Mouse (Mus musculus) myocyte (in vitro differentiated cells): ENCODE data around the gene Anapc13.

Experiments
- E2F4 ChIP-seq: IDR thresholded peaks from one replicate; pipeline ENCODE4 v1.6.1; 2011; ENCODE audit warnings: mild to moderate bottlenecking, control low read depth, moderate library complexity; ENCODE audit not compliant: insufficient read depth
- MYOG ChIP-seq, 3 experiments: IDR thresholded peaks; one replicate each; pipeline ENCODE4 v1.6.1; 2011; ENCODE audit warnings: control low read depth in 2 of 3, low read depth in 2 of 3, mild to moderate bottlenecking in 2 of 3; ENCODE audit not compliant: insufficient read length in 2 of 3, control insufficient read depth in 1 of 3, insufficient read depth in 1 of 3
- POLR2AphosphoS2 ChIP-seq: IDR thresholded peaks from one replicate; pipeline ENCODE4 v1.6.1; 2011; ENCODE audit warnings: low read depth, control low read depth; ENCODE audit not compliant: insufficient read length
- TCF12 ChIP-seq: IDR thresholded peaks from one replicate; pipeline ENCODE4 v1.6.1; 2011; ENCODE audit warnings: mild to moderate bottlenecking, control low read depth; ENCODE audit not compliant: poor library complexity, insufficient read depth, severe bottlenecking
- TCF3 ChIP-seq: IDR thresholded peaks from one replicate; pipeline ENCODE4 v1.6.1; 2011; ENCODE audit warnings: low read depth, control low read depth; ENCODE audit not compliant: insufficient read length
- USF1 ChIP-seq: IDR thresholded peaks from one replicate; pipeline ENCODE4 v1.6.1; 2011; ENCODE audit warnings: low read depth, mild to moderate bottlenecking, control low read depth, moderate library complexity

DNA sequence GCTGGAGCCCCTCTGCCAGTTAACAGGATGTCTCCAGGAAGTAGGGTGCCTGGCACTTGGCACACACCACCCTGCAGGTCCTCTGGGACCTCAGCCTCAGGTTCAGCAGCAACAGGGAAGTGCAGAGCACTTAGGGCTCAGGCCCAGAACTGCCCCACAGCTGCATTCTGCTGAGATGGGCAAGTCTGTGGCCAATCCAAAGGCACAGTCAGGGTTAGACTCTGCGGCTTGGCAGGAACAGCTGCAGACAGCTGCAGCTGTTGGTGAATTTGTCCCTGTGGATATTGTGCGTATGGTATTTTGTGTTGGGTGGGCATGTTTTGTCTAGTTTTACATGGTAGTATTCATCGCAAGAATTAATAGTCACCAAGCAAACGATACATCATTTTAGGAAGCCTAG lies 6.1 kb downstream of the Anapc13 start:
- TF ChIP-seq USF1 (no peak), TCF3 (peak; percentile 89), POLR2AphosphoS2 (no peak), E2F4 (no peak), TCF12 (peak; percentile 92), MYOG (IDR thresholded peaks at IDR 0.05; ENCODE audit: control insufficient read depth in 1 of 3, insufficient read depth in 1 of 3, insufficient read length in 2 of 3, low read depth in 2 of 3) (peak; percentile 98 to 99 (median 98))
